ENCODE assay signal across 27 mouse cellular contexts in the genomic region with DNA sequence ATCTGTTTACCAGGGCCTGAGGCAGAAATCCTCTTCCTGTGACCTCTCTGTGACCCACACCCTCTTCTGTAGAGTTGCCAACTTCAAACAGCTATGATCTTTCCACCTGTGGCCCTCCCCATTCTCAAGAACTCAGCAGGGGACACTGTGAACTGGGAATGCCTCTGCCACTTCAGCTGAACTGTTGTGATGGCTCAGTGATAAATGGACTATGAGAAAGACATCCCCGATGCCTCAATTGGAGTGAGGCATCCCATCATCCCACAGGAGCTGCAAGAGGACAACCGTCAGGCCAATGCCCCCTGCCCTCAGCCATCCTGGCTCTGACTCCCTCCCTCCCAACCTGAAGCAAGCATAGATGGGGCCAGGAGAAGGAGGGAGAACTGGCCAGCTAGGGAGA. TPM values are rescaled to one million over a fixed set of nuclear protein-coding genes. Genes with fewer than 3 reads are reported as not detected.
DNase-seq lines count a peak whose midpoint lies in the region; TF ChIP-seq lines count a peak whose summit lies in the region.
"Had no signal": no experiment of that assay in that cellular context is flagged by ENCODE, and none has a peak within 500 bp of the region (broad histone marks: within the 10 kb centered on the region; RNA-seq: fewer than 3 reads in every experiment).

No protein-coding gene starts in this region.

- H3K27ac ChIP-seq in gastrocnemius, adult 2 months, result 0 out of 2 replicates have a peak overlapping the region, but pooled peaks have one; percentile 35
- H3K27ac ChIP-seq in hindbrain, embryonic 10.5 days, result no peak overlapping the region
- H3K27ac ChIP-seq: hindbrain, embryonic 14.5 days; limb, embryonic 13.5 days; liver, embryonic 14.5 days; midbrain, embryonic 13.5 days; stomach, postnatal 0 days had no signal

- 54% methylated on average over 2 of the region's 2 CpGs for WGBS in hindbrain, embryonic 10.5 days

- intact Hi-C loops in gastrocnemius, adult 2 months (cut with DNase I), result no loop called here
- intact Hi-C loops in gastrocnemius, postnatal 36 days (cut with DNase I), result no loop called here

- H3K36me3 ChIP-seq in myocyte (ENCODE audit: control insufficient read depth, insufficient read depth), result no peaks in the 10 kb centered on the region
- no peaks in the 10 kb centered on the region for H3K36me3 ChIP-seq in hindbrain, embryonic 10.5 days
- H3K36me3 ChIP-seq: G1E; heart, embryonic 12.5 days; limb, embryonic 13.5 days; lung, embryonic 15.5 days; midbrain, embryonic 13.5 days had no signal

- peaks cover 46% of the 10 kb centered on the region for H3K4me1 ChIP-seq in hindbrain, embryonic 10.5 days (replicated peaks)
- H3K4me1 ChIP-seq: midbrain, embryonic 13.5 days had no signal

- TF ChIP-seq CTCF in gastrocnemius, adult 2 months (IDR thresholded peaks at IDR 0.05), result no peak

- H3K27me3 ChIP-seq in myocyte (ENCODE audit: control insufficient read depth, insufficient read depth, insufficient read length), result no peaks in the 10 kb centered on the region
- no peaks in the 10 kb centered on the region for H3K27me3 ChIP-seq in hindbrain, embryonic 10.5 days (ENCODE audit: insufficient read depth, poor library complexity, severe bottlenecking)
- H3K27me3 ChIP-seq: limb, embryonic 13.5 days; midbrain, embryonic 13.5 days had no signal

- no peak for DNase-seq in gastrocnemius, adult 2 months
- no peak for DNase-seq in gastrocnemius, postnatal 36 days
- peak; percentile 42 for DNase-seq in CD4-positive helper T cell, adult 2 months (ENCODE audit: low read depth, low spot score)
- peak; percentile 40 for DNase-seq in T-cell, adult 2 months (ENCODE audit: low spot score)
- no peak for DNase-seq in spleen, postnatal 4 days (ENCODE audit: low spot score in 2 of 2)
- no peak for DNase-seq in hindbrain, embryonic 10.5 days (ENCODE audit: low spot score)
- DNase-seq: forebrain, postnatal 0 days; gastrocnemius, postnatal 14 days; kidney, adult 18-20 months; kidney, postnatal 36 days; lung, postnatal 36 days; right cerebral cortex, postnatal 25 days; spleen, adult 18-20 months; thymus, adult 18-20 months; thymus, postnatal 25 days had no signal

- H3K4me2 ChIP-seq in myocyte (ENCODE audit: low read depth), result peak overlapping the region; percentile 63
- H3K4me2 ChIP-seq: hindbrain, embryonic 14.5 days; limb, embryonic 13.5 days; lung, embryonic 15.5 days; midbrain, embryonic 13.5 days had no signal

- TF ChIP-seq POLR2A in myocyte (IDR thresholded peaks at IDR 0.05; ENCODE audit: insufficient read length, low read depth), result no peak

- H3ac ChIP-seq in myocyte (ENCODE audit: control insufficient read depth, insufficient read length), result no peak overlapping the region

- no peaks in the 10 kb centered on the region for H3K9me3 ChIP-seq in hindbrain, embryonic 10.5 days
- H3K9me3 ChIP-seq: G1E; heart, embryonic 12.5 days; limb, embryonic 13.5 days; lung, embryonic 15.5 days; megakaryocyte, embryonic 14.5 days; midbrain, embryonic 13.5 days had no signal

- H3K79me2 ChIP-seq in myocyte (ENCODE audit: control insufficient read depth, insufficient read depth), result no peaks in the 10 kb centered on the region

- H3K4me3 ChIP-seq in gastrocnemius, adult 2 months, result no peak overlapping the region
- no peak overlapping the region for H3K4me3 ChIP-seq in myocyte
- no peak overlapping the region for H3K4me3 ChIP-seq in hindbrain, embryonic 10.5 days
- H3K4me3 ChIP-seq: erythroblast, embryonic 14.5 days; heart, embryonic 12.5 days; layer of hippocampus, adult 2 months; limb, embryonic 13.5 days; lung, embryonic 15.5 days; megakaryocyte, embryonic 14.5 days; midbrain, embryonic 13.5 days had no signal

TF ChIP-seq in myocyte, 11 proteins besides CTCF, POLR2A, EP300 and RAD21:
- TF ChIP-seq POLR2AphosphoS2 (IDR thresholded peaks at IDR 0.05; ENCODE audit: insufficient read length, low read depth) (no peak), MYOD1 (IDR thresholded peaks at IDR 0.05; ENCODE audit: control insufficient read depth in 1 of 3, insufficient read length in 2 of 3, low read depth in 2 of 3) (no peak), TCF3 (IDR thresholded peaks at IDR 0.05; ENCODE audit: insufficient read length, low read depth) (no peak), TCF12 (IDR thresholded peaks at IDR 0.05; ENCODE audit: insufficient read depth, poor library complexity, severe bottlenecking) (no peak), CEBPB (IDR thresholded peaks at IDR 0.05; ENCODE audit: insufficient read depth, poor library complexity, severe bottlenecking) (no peak), MAX (IDR thresholded peaks at IDR 0.05; ENCODE audit: low read depth) (no peak)

RNA-seq across cellular contexts. Expression of gene Atf3, which starts 40.1 kb away (rescaled TPM):
- 1 to 10 TPM; 2.7 to 7.2 TPM for total RNA-seq in gastrocnemius, adult 2 months (2021)
- total RNA-seq in gastrocnemius, postnatal 36 days (2021), result 10 to 100 TPM; 11.9 to 18.8 TPM
- polyA plus RNA-seq in myocyte (2012; fragmentation: generic; extraction: Trizol), result 59.6 TPM
- 2.4 and 2.9 TPM in 2 replicates for polyA plus RNA-seq in hindbrain, embryonic 10.5 days (2016; fragmentation: Nextera tagmentation; extraction: Ambion mirVana)
- polyA plus RNA-seq: G1E had no signal

Comparison
In these comparisons a context has a peak if more than half of its experiments do, and no peak if none do; other contexts are left out.
1. DNase-seq: peak in CD4-positive helper T cell, adult 2 months (single experiment) and T-cell, adult 2 months (single experiment); none in gastrocnemius, adult 2 months (single experiment), gastrocnemius, postnatal 36 days (0 of 2), spleen, postnatal 4 days (0 of 2) and hindbrain, embryonic 10.5 days (single experiment).